Comparison of ENCODE assay signal across 25 mouse cellular contexts in genomic region chr4:84805431-84805830, GRCm38 (mm10).
"Had no signal": no experiment of that assay in that cellular context is flagged by ENCODE, and none has a peak within 500 bp of the region (broad histone marks: within the 10 kb centered on the region; RNA-seq: fewer than 3 reads in every experiment).

No protein-coding gene starts in this region.

- H3K27ac ChIP-seq: heart, adult 2 months; heart, embryonic 13.5 days; heart, embryonic 15.5 days; hindbrain, embryonic 13.5 days; hindbrain, embryonic 15.5 days; hindbrain, postnatal 0 days; layer of hippocampus, adult 2 months; left cerebral cortex, adult 2 months; limb, embryonic 13.5 days; liver, embryonic 13.5 days had no signal

- H3K27me3 ChIP-seq: heart, embryonic 13.5 days; heart, embryonic 15.5 days; hindbrain, embryonic 13.5 days; hindbrain, embryonic 15.5 days; limb, embryonic 13.5 days; liver, embryonic 13.5 days had no signal

- H3K4me3 ChIP-seq: heart, adult 2 months; heart, embryonic 13.5 days; heart, embryonic 15.5 days; hindbrain, embryonic 13.5 days; hindbrain, embryonic 15.5 days; layer of hippocampus, adult 2 months; left cerebral cortex, adult 2 months; limb, embryonic 13.5 days; liver, embryonic 13.5 days had no signal

- H3K4me2 ChIP-seq: heart, embryonic 11.5 days; heart, embryonic 13.5 days; heart, embryonic 15.5 days; hindbrain, embryonic 13.5 days; hindbrain, embryonic 15.5 days; limb, embryonic 13.5 days; liver, embryonic 11.5 days; liver, embryonic 13.5 days had no signal

- H3K9ac ChIP-seq: heart, embryonic 13.5 days; heart, embryonic 15.5 days; hindbrain, embryonic 13.5 days; hindbrain, embryonic 15.5 days; limb, embryonic 13.5 days; liver, embryonic 13.5 days had no signal

- H3K36me3 ChIP-seq: heart, embryonic 13.5 days; heart, embryonic 15.5 days; hindbrain, embryonic 13.5 days; hindbrain, embryonic 15.5 days; limb, embryonic 13.5 days; liver, embryonic 13.5 days had no signal

- H3K4me1 ChIP-seq: heart, embryonic 13.5 days; heart, embryonic 15.5 days; hindbrain, embryonic 13.5 days; hindbrain, embryonic 15.5 days; liver, embryonic 13.5 days had no signal

- ATAC-seq: hindbrain, postnatal 0 days; intestine, embryonic 16.5 days had no signal

- H3K9me3 ChIP-seq: heart, embryonic 13.5 days; heart, embryonic 15.5 days; hindbrain, embryonic 13.5 days; hindbrain, embryonic 15.5 days; limb, embryonic 13.5 days; liver, embryonic 13.5 days had no signal

- DNase-seq: gastrocnemius, postnatal 14 days; gastrocnemius, postnatal 36 days; heart, adult 11 months; heart, adult 2 months; heart, postnatal 14 days; heart, postnatal 36 days; kidney, adult 11 months; kidney, adult 2 months; kidney, adult 9 months; kidney, postnatal 10 days; kidney, postnatal 25 days; kidney, postnatal 4 days; liver; liver, embryonic 13.5 days had no signal
